In genomic region chr12:55816488-55816887, GRCm38 (mm10) we compare ENCODE assay signal across 32 mouse cellular contexts.
"Had no signal": no experiment of that assay in that cellular context is flagged by ENCODE, and none has a peak within 500 bp of the region (broad histone marks: within the 10 kb centered on the region; RNA-seq: fewer than 3 reads in every experiment).

No protein-coding gene starts in this region.

- H3K4me3 ChIP-seq: limb, embryonic 10.5 days; limb, embryonic 12.5 days; limb, embryonic 13.5 days; limb, embryonic 15.5 days; liver, embryonic 12.5 days; liver, embryonic 13.5 days; liver, embryonic 15.5 days; lung, embryonic 15.5 days; megakaryocyte, embryonic 14.5 days; midbrain, embryonic 10.5 days; midbrain, embryonic 12.5 days; midbrain, embryonic 13.5 days; midbrain, embryonic 15.5 days; myocyte; neural tube, embryonic 12.5 days had no signal

- H3K27ac ChIP-seq: limb, embryonic 10.5 days; limb, embryonic 12.5 days; limb, embryonic 13.5 days; limb, embryonic 15.5 days; liver, embryonic 12.5 days; liver, embryonic 13.5 days; liver, embryonic 14.5 days; liver, embryonic 15.5 days; lung, embryonic 15.5 days; macrophage; midbrain, embryonic 10.5 days; midbrain, embryonic 12.5 days; midbrain, embryonic 13.5 days; midbrain, embryonic 15.5 days; neural tube, embryonic 12.5 days had no signal

- H3K9me3 ChIP-seq: limb, embryonic 10.5 days; limb, embryonic 12.5 days; limb, embryonic 13.5 days; limb, embryonic 15.5 days; liver, embryonic 12.5 days; liver, embryonic 13.5 days; liver, embryonic 15.5 days; lung, embryonic 15.5 days; megakaryocyte, embryonic 14.5 days; midbrain, embryonic 10.5 days; midbrain, embryonic 12.5 days; midbrain, embryonic 13.5 days; midbrain, embryonic 15.5 days; neural tube, embryonic 12.5 days had no signal

- DNase-seq: left cerebral cortex, postnatal 4 days; liver; liver, embryonic 13.5 days; liver, postnatal 0 days; lung, adult 18-20 months; lung, adult 2 months; lung, embryonic 14.5 days; lung, postnatal 10 days; lung, postnatal 14 days; lung, postnatal 36 days; lung, postnatal 4 days; midbrain, embryonic 14.5 days had no signal

- ATAC-seq: liver, embryonic 12.5 days; liver, postnatal 0 days; lung, postnatal 0 days; midbrain, embryonic 13.5 days; midbrain, embryonic 15.5 days; midbrain, embryonic 16.5 days had no signal

- H3K9ac ChIP-seq: limb, embryonic 12.5 days; limb, embryonic 13.5 days; limb, embryonic 15.5 days; liver, embryonic 12.5 days; liver, embryonic 13.5 days; liver, embryonic 14.5 days; liver, embryonic 15.5 days; liver, postnatal 0 days; lung, embryonic 14.5 days; lung, embryonic 15.5 days; midbrain, embryonic 12.5 days; midbrain, embryonic 13.5 days; midbrain, embryonic 15.5 days; neural tube, embryonic 12.5 days had no signal

- H3K4me2 ChIP-seq: limb, embryonic 12.5 days; limb, embryonic 13.5 days; limb, embryonic 15.5 days; liver, embryonic 11.5 days; liver, embryonic 12.5 days; liver, embryonic 13.5 days; liver, embryonic 15.5 days; lung, embryonic 14.5 days; lung, embryonic 15.5 days; midbrain, embryonic 11.5 days; midbrain, embryonic 12.5 days; midbrain, embryonic 13.5 days; midbrain, embryonic 15.5 days; neural tube, embryonic 12.5 days had no signal

- H3K4me1 ChIP-seq: limb, embryonic 12.5 days; limb, embryonic 15.5 days had no signal

- H3K27me3 ChIP-seq: limb, embryonic 12.5 days; limb, embryonic 13.5 days; limb, embryonic 15.5 days; liver, embryonic 12.5 days; liver, embryonic 13.5 days; liver, embryonic 15.5 days; lung, embryonic 15.5 days; megakaryocyte, embryonic 14.5 days; midbrain, embryonic 12.5 days; midbrain, embryonic 13.5 days; midbrain, embryonic 15.5 days; neural tube, embryonic 12.5 days had no signal

- H3K36me3 ChIP-seq: limb, embryonic 10.5 days; limb, embryonic 12.5 days; limb, embryonic 13.5 days; limb, embryonic 15.5 days; liver, embryonic 13.5 days; liver, embryonic 15.5 days; lung, embryonic 15.5 days; midbrain, embryonic 12.5 days; midbrain, embryonic 13.5 days; midbrain, embryonic 15.5 days; neural tube, embryonic 12.5 days had no signal
